Mouse (Mus musculus) stomach, postnatal 0 days (tissue): ENCODE measurements around the gene Ddx6.

Experiments used
- CTCF ChIP-seq: IDR thresholded peaks from 2 replicates; pipeline ENCODE4 v1.5.1; 2016; ENCODE audit warnings: antibody characterized with exemption, low read depth, mild to moderate bottlenecking, moderate library complexity
- EP300 ChIP-seq: optimal IDR thresholded peaks from 2 replicates; pipeline ENCODE3; 2016; ENCODE audit warnings: antibody characterized with exemption

- no peak for TF ChIP-seq CTCF
- no peak for TF ChIP-seq EP300
These were observed 41.8 kb upstream of the Ddx6 start for GRCm38 (mm10) chr9:44562936-44563335.
